10 mouse cellular contexts compared by ENCODE assay signal in genomic region chr13:108127130-108127529, GRCm38 (mm10). TPM values are rescaled to one million over a fixed set of nuclear protein-coding genes. Genes with fewer than 3 reads are reported as not detected.
DNase-seq lines count a peak whose midpoint lies in the region; ATAC-seq and TF ChIP-seq lines count a peak whose summit lies in the region.
"Had no signal": no experiment of that assay in that cellular context is flagged by ENCODE, and none has a peak within 500 bp of the region (broad histone marks: within the 10 kb centered on the region; RNA-seq: fewer than 3 reads in every experiment).

No protein-coding gene starts in this region.

- H3K36me3 ChIP-seq in heart, adult 2 months (ENCODE audit: control insufficient read depth, insufficient read depth, low read length), result no peaks in the 10 kb centered on the region; the same call in 1 of the 2 replicates
- H3K36me3 ChIP-seq in heart, embryonic 10.5 days, result no peaks in the 10 kb centered on the region
- no peaks in the 10 kb centered on the region for H3K36me3 ChIP-seq in limb, embryonic 11.5 days (ENCODE audit: control insufficient read depth, insufficient read depth, low read length)
- H3K36me3 ChIP-seq: embryonic facial prominence, embryonic 13.5 days; liver, embryonic 13.5 days had no signal

- peak; percentile 71 for TF ChIP-seq CTCF in heart, adult 2 months (IDR thresholded peaks at IDR 0.05)

- no peaks in the 10 kb centered on the region for H3K9me3 ChIP-seq in heart, embryonic 10.5 days
- H3K9me3 ChIP-seq in limb, embryonic 11.5 days (ENCODE audit: control insufficient read depth, low read length), result no peaks in the 10 kb centered on the region
- H3K9me3 ChIP-seq: embryonic facial prominence, embryonic 13.5 days; liver, embryonic 13.5 days had no signal

- no peak for ATAC-seq in limb, embryonic 11.5 days (ENCODE audit: insufficient number of reproducible peaks, low FRiP score, low TSS enrichment, low read depth)

- no peak overlapping the region for H3K9ac ChIP-seq in heart, adult 2 months (ENCODE audit: low read depth, low read length)
- H3K9ac ChIP-seq in limb, embryonic 11.5 days (ENCODE audit: low read length), result no peak overlapping the region
- H3K9ac ChIP-seq: embryonic facial prominence, embryonic 13.5 days; liver, embryonic 13.5 days had no signal

- WGBS in heart, adult 2 months, result 10% methylated on average over 1 of the region's 1 CpGs
- 4% methylated on average over 1 of the region's 1 CpGs for WGBS in heart, embryonic 10.5 days
- 4% methylated on average over 1 of the region's 1 CpGs for WGBS in limb, embryonic 11.5 days

- TF ChIP-seq EP300 in heart, adult 2 months (IDR thresholded peaks at IDR 0.05; ENCODE audit: insufficient read depth, low read depth, low read length), result no peak

- H3K4me3 ChIP-seq in heart, adult 2 months, result no peak overlapping the region
- no peak overlapping the region for H3K4me3 ChIP-seq in heart, embryonic 10.5 days
- no peak overlapping the region for H3K4me3 ChIP-seq in limb, embryonic 11.5 days (ENCODE audit: low read depth, low read length)
- H3K4me3 ChIP-seq: embryonic facial prominence, embryonic 13.5 days; liver, embryonic 13.5 days had no signal

- H3K27ac ChIP-seq in heart, adult 2 months, result no peak overlapping the region
- no peak overlapping the region for H3K27ac ChIP-seq in heart, embryonic 10.5 days
- no peak overlapping the region for H3K27ac ChIP-seq in limb, embryonic 11.5 days (replicated peaks; ENCODE audit: low read depth, low read length)
- H3K27ac ChIP-seq: embryonic facial prominence, embryonic 13.5 days; liver, embryonic 13.5 days had no signal

- H3K27me3 ChIP-seq in heart, adult 2 months (ENCODE audit: control insufficient read depth, insufficient read depth, low read length), result no peaks in the 10 kb centered on the region
- H3K27me3 ChIP-seq in heart, embryonic 10.5 days (ENCODE audit: insufficient read depth, poor library complexity, severe bottlenecking), result no peaks in the 10 kb centered on the region
- H3K27me3 ChIP-seq in limb, embryonic 11.5 days (ENCODE audit: control insufficient read depth, insufficient read depth, low read length), result no peaks in the 10 kb centered on the region
- H3K27me3 ChIP-seq: embryonic facial prominence, embryonic 13.5 days; liver, embryonic 13.5 days had no signal

- no peaks in the 10 kb centered on the region; the same call in 1 of the 2 replicates for H3K79me2 ChIP-seq in heart, adult 2 months (replicated peaks; ENCODE audit: control insufficient read depth, insufficient read depth, low read length)

- intact Hi-C loops in heart, adult 2 months (cut with DNase I), result loop anchor here (1.0 to 5.0 kb wide), 3 partner anchors 25 to 235 kb away; partner anchors contain the start of gene Smim15

- no peak overlapping the region for H3K4me2 ChIP-seq in limb, embryonic 11.5 days (ENCODE audit: low read depth, severe bottlenecking)
- H3K4me2 ChIP-seq: embryonic facial prominence, embryonic 13.5 days; liver, embryonic 13.5 days had no signal

- no peak for TF ChIP-seq POLR2A in heart, adult 2 months (IDR thresholded peaks at IDR 0.05; ENCODE audit: insufficient read depth, low read depth, low read length)

- DNase-seq in heart, adult 2 months, result peak in 1 of 2 experiments; percentile 51
- DNase-seq in heart, embryonic 10.5 days (ENCODE audit: low spot score), result no peak
- peak; percentile 51 for DNase-seq in right cerebral cortex, postnatal 14 days
- DNase-seq in right cerebral cortex, postnatal 25 days, result no peak
- peak; percentile 26 for DNase-seq in cerebellum, adult 9-10 months
- DNase-seq in limb, embryonic 11.5 days (ENCODE audit: low spot score), result peak; percentile 60
- DNase-seq in spleen, postnatal 4 days (ENCODE audit: low spot score in 2 of 2), result peak; percentile 25 to 66
- DNase-seq in layer of hippocampus, adult 8-10 months (ENCODE audit: low spot score in 2 of 2), result no peak
- DNase-seq: liver, embryonic 13.5 days had no signal

- H3K4me1 ChIP-seq in heart, adult 2 months (ENCODE audit: control insufficient read depth, insufficient read depth, low read length), result peaks cover 3% of the 10 kb centered on the region; the same call in 1 of the 2 replicates
- peaks cover 2% of the 10 kb centered on the region; the same call in 1 of the 2 replicates for H3K4me1 ChIP-seq in heart, embryonic 10.5 days
- H3K4me1 ChIP-seq in limb, embryonic 11.5 days (ENCODE audit: control insufficient read depth, insufficient read depth, low read length), result no peaks in the 10 kb centered on the region
- H3K4me1 ChIP-seq: liver, embryonic 13.5 days had no signal

RNA-seq across cellular contexts. Expression of gene Ndufaf2, which starts 31.3 kb away (rescaled TPM):
- 10 to 100 TPM; 23.3 to 28.8 TPM for total RNA-seq in heart, adult 2 months (2021)
- polyA plus RNA-seq in heart, adult 2 months (2012; rRNA removed), result 12.4 and 14.1 TPM in 2 replicates
- polyA plus RNA-seq in heart, embryonic 10.5 days (2016; fragmentation: Nextera tagmentation; extraction: Ambion mirVana), result 60.4 and 73.5 TPM in 2 replicates
- polyA plus RNA-seq in limb, embryonic 11.5 days (2014; fragmentation: Nextera tagmentation; extraction: Ambion mirVana), result 102 and 103 TPM in 2 replicates
- 10 to 100 TPM; 16.1 to 21.8 (median 19.8) TPM for total RNA-seq in layer of hippocampus, adult 8-10 months (2022)

RNA-seq across cellular contexts. Expression of gene Ercc8, which starts 31.4 kb away (rescaled TPM):
- 1 to 10 TPM; 4.8 to 5.9 TPM for total RNA-seq in heart, adult 2 months (2021)
- 4.7 and 7.3 TPM in 2 replicates for polyA plus RNA-seq in heart, adult 2 months (2012; rRNA removed)
- 13.4 and 20.3 TPM in 2 replicates for polyA plus RNA-seq in heart, embryonic 10.5 days (2016; fragmentation: Nextera tagmentation; extraction: Ambion mirVana)
- polyA plus RNA-seq in limb, embryonic 11.5 days (2014; fragmentation: Nextera tagmentation; extraction: Ambion mirVana), result 24.9 and 26.6 TPM in 2 replicates
- total RNA-seq in layer of hippocampus, adult 8-10 months (2022), result 10 to 100 TPM; 15.3 to 19.8 (median 16.2) TPM

Comparison
In these comparisons a context has a peak if more than half of its experiments do, and no peak if none do; other contexts are left out.
1. DNase-seq: peak in right cerebral cortex, postnatal 14 days (single experiment), cerebellum, adult 9-10 months (single experiment), limb, embryonic 11.5 days (single experiment) and spleen, postnatal 4 days (2 of 2); none in heart, embryonic 10.5 days (single experiment), right cerebral cortex, postnatal 25 days (single experiment) and layer of hippocampus, adult 8-10 months (0 of 2).